Mouse (Mus musculus) CH12.LX (cell line): ENCODE results near the gene Pik3ip1. TPM values are rescaled to one million over a fixed set of nuclear protein-coding genes. Genes with fewer than 3 reads are reported as not detected.

Experiments
- DNase-seq: peaks from one replicate; pipeline ENCODE4 v3.0.0-alpha.2; 2013; ENCODE audit errors: extremely low read depth
- H3K27ac ChIP-seq: 2 replicates; pipeline ENCODE4 v1.5.1; 2012; ENCODE audit warnings: low read depth, mild to moderate bottlenecking, control low read depth, moderate library complexity; ENCODE audit not compliant: insufficient read depth
- H3K27me3 ChIP-seq: replicated peaks from 2 replicates; pipeline ENCODE3; 2012; ENCODE audit warnings: inconsistent platforms
- H3K36me3 ChIP-seq, 2 experiments: replicated peaks in 1 of 2; 2 replicates each; pipeline versions ENCODE3 to v1.6.1; 2012; ENCODE audit warnings: inconsistent platforms in 1 of 2, low read length in 1 of 2, mild to moderate bottlenecking in 1 of 2, mixed read lengths in 1 of 2, moderate library complexity in 1 of 2; ENCODE audit not compliant: control insufficient read depth in 1 of 2, insufficient read depth in 1 of 2
- H3K4me1 ChIP-seq, 2 experiments: 2 replicates each; pipeline ENCODE4 v1.6.1; 2012; ENCODE audit warnings: inconsistent platforms in 1 of 2, moderate library complexity in 1 of 2; ENCODE audit not compliant: insufficient read depth in 2 of 2, control insufficient read depth in 1 of 2
- H3K4me2 ChIP-seq: 2 replicates; pipeline ENCODE4 v1.6.1; 2012; ENCODE audit warnings: low read depth, mild to moderate bottlenecking, control low read depth; ENCODE audit not compliant: poor library complexity, insufficient read depth, severe bottlenecking
- H3K4me3 ChIP-seq, 3 experiments: fragments of 150-350 bp in 1 of 3; sonication (generic) in 1 of 3; replicated peaks in 1 of 3; 2 replicates each; pipeline versions ENCODE3 to v1.5.1; 2011 to 2012; ENCODE audit warnings: low read depth in 2 of 3, low read length in 2 of 3, mild to moderate bottlenecking in 2 of 3, moderate library complexity in 2 of 3, control low read depth in 1 of 3, improper control_type of control experiment in 1 of 3, inconsistent platforms in 1 of 3, mixed read lengths in 1 of 3; ENCODE audit not compliant: poor library complexity in 1 of 3
- H3K79me2 ChIP-seq: replicated peaks from 2 replicates; pipeline ENCODE4 v1.6.1; 2012; ENCODE audit warnings: mild to moderate bottlenecking, moderate library complexity; ENCODE audit not compliant: control insufficient read depth, poor library complexity, insufficient read depth, severe bottlenecking; ENCODE audit errors: extremely low read depth
- H3K9ac ChIP-seq: 2 replicates; pipeline ENCODE4 v1.6.1; 2012; ENCODE audit warnings: low read depth, mild to moderate bottlenecking, control low read depth, moderate library complexity; ENCODE audit not compliant: insufficient read depth
- H3K9me3 ChIP-seq: replicated peaks from 2 replicates; pipeline ENCODE3; 2012; ENCODE audit warnings: low read length, inconsistent platforms, mixed read lengths
- CHD1 ChIP-seq: IDR thresholded peaks from 2 replicates; pipeline ENCODE4 v1.6.1; 2012; ENCODE audit warnings: low read depth, low read length, improper control_type of control experiment, inconsistent platforms
- CHD2 ChIP-seq: IDR thresholded peaks from 2 replicates; pipeline ENCODE4 v1.6.1; 2011; ENCODE audit warnings: low read length, improper control_type of control experiment
- CTCF ChIP-seq, 2 experiments: IDR thresholded peaks in 1 of 2; conservative IDR thresholded peaks in 1 of 2; 2 replicates each; pipeline ENCODE4 v1.5.1; 2011 to 2012; ENCODE audit warnings: low read depth in 2 of 2, low read length in 2 of 2, improper control_type of control experiment in 1 of 2, inconsistent platforms in 1 of 2, mild to moderate bottlenecking in 1 of 2, moderate library complexity in 1 of 2
- ELF1 ChIP-seq: IDR thresholded peaks from 2 replicates; pipeline ENCODE4 v1.6.1; 2014; ENCODE audit warnings: low read depth, mild to moderate bottlenecking, inconsistent platforms, low read length, improper control_type of control experiment
- EP300 ChIP-seq: IDR thresholded peaks from 2 replicates; pipeline ENCODE4 v1.6.1; 2011; ENCODE audit warnings: low read length, improper control_type of control experiment
- ETS1 ChIP-seq: conservative IDR thresholded peaks from 2 replicates; pipeline ENCODE4 v1.6.1; 2012; ENCODE audit warnings: low read depth, mild to moderate bottlenecking, inconsistent platforms, low read length, improper control_type of control experiment, moderate library complexity
- IRF4 ChIP-seq: IDR thresholded peaks from 2 replicates; pipeline ENCODE4 v1.6.1; 2014; ENCODE audit warnings: low read depth, mild to moderate bottlenecking, inconsistent platforms, low read length, improper control_type of control experiment
- JUN ChIP-seq: IDR thresholded peaks from 2 replicates; pipeline ENCODE4 v1.6.1; 2011; ENCODE audit warnings: low read depth, mild to moderate bottlenecking, low read length, improper control_type of control experiment, moderate library complexity; ENCODE audit not compliant: insufficient read depth
- KAT2A ChIP-seq: IDR thresholded peaks from 2 replicates; pipeline ENCODE4 v1.6.1; 2012; ENCODE audit warnings: low read length, improper control_type of control experiment, inconsistent platforms; ENCODE audit not compliant: insufficient replicate concordance
- MAX ChIP-seq: IDR thresholded peaks from 2 replicates; pipeline ENCODE4 v1.6.1; 2011; ENCODE audit warnings: low read length, improper control_type of control experiment
- MAZ ChIP-seq: IDR thresholded peaks from 2 replicates; pipeline ENCODE4 v1.6.1; 2012; ENCODE audit warnings: low read depth, mild to moderate bottlenecking, inconsistent platforms, low read length, improper control_type of control experiment, moderate library complexity
- MEF2A ChIP-seq: IDR thresholded peaks from 2 replicates; pipeline ENCODE4 v1.6.1; 2014; ENCODE audit warnings: low read depth, mild to moderate bottlenecking, inconsistent platforms, low read length, improper control_type of control experiment, borderline replicate concordance
- MXI1 ChIP-seq: IDR thresholded peaks from 2 replicates; pipeline ENCODE4 v1.6.1; 2011; ENCODE audit warnings: mild to moderate bottlenecking, low read depth, low read length, improper control_type of control experiment
- MYC ChIP-seq: IDR thresholded peaks from 2 replicates; pipeline ENCODE4 v1.6.1; 2011; ENCODE audit warnings: low read depth, mild to moderate bottlenecking, improper control_type of control experiment, low read length
- POLR2A ChIP-seq: IDR thresholded peaks from 2 replicates; pipeline ENCODE4 v1.6.1; 2011; ENCODE audit warnings: low read depth, mild to moderate bottlenecking, improper control_type of control experiment, low read length
- POLR2AphosphoS2 ChIP-seq: IDR thresholded peaks from 2 replicates; pipeline ENCODE4 v1.6.1; 2011; ENCODE audit warnings: low read depth, low read length, improper control_type of control experiment
- RAD21 ChIP-seq: IDR thresholded peaks from 2 replicates; pipeline ENCODE4 v1.6.1; 2011; ENCODE audit warnings: low read depth, mild to moderate bottlenecking, low read length, improper control_type of control experiment, moderate library complexity
- RCOR1 ChIP-seq: conservative IDR thresholded peaks from 2 replicates; pipeline ENCODE4 v1.6.1; 2012; ENCODE audit warnings: low read depth, mild to moderate bottlenecking, inconsistent platforms, low read length, improper control_type of control experiment
- SIN3A ChIP-seq: IDR thresholded peaks from 2 replicates; pipeline ENCODE4 v1.6.1; 2012; ENCODE audit warnings: low read length, improper control_type of control experiment, inconsistent platforms
- TBP ChIP-seq: conservative IDR thresholded peaks from 2 replicates; pipeline ENCODE4 v1.6.1; 2011; ENCODE audit warnings: low read depth, low read length, improper control_type of control experiment
- USF2 ChIP-seq: conservative IDR thresholded peaks from 2 replicates; pipeline ENCODE4 v1.6.1; 2011; ENCODE audit warnings: low read depth, low read length, improper control_type of control experiment
- ZMIZ1 ChIP-seq: IDR thresholded peaks from 2 replicates; pipeline ENCODE4 v1.6.1; 2012; ENCODE audit warnings: low read depth, mild to moderate bottlenecking, inconsistent platforms, low read length, improper control_type of control experiment
- ZNF384 ChIP-seq: IDR thresholded peaks from 2 replicates; pipeline ENCODE4 v1.6.1; 2012; ENCODE audit warnings: low read depth, low read length, improper control_type of control experiment, inconsistent platforms
- dilution Hi-C: fragments of 300-500 bp; cut with MboI; formaldehyde crosslinking; loops from 2 replicates; pipeline ENCODE4 v1.14.3; 2020; ENCODE audit warnings: low sequenced_read_pairs; ENCODE audit not compliant: extremely low pct_unique_long_range_greater_than_20kb, extremely low pct_ligation_motif_present
- in situ Hi-C: fragments of 300-500 bp; cut with MboI; formaldehyde crosslinking; loops from 3 replicates; pipeline ENCODE4 v1.14.3; 2019; ENCODE audit warnings: low sequenced_read_pairs, low pct_ligation_motif_present, low pct_unique_long_range_greater_than_20kb, mixed read lengths
- polyA plus RNA-seq: library from polyadenylated mRNA; unstranded; fragments of >175 nt; gene quantifications from 2 replicates; pipeline ENCODE4 v1.2.1, GENCODE M21; 2012; ENCODE audit warnings: low read depth; ENCODE audit not compliant: insufficient read length
- total RNA-seq, 2 experiments: library from RNA; depleted of rRNA; stranded (reverse); fragments of 300-350 nt in 1 of 2; fragments of >200 nt in 1 of 2; gene quantifications; 2 replicates each; pipeline ENCODE4 v1.2.3; 2012 to 2014

Pik3ip1 gene
- total RNA-seq (2012; rRNA removed) (1.3 and 2.6 TPM in 2 replicates), total RNA-seq (2014; rRNA removed) (0.39 and 0.80 TPM in 2 replicates), polyA plus RNA-seq (1.3 and 1.9 TPM in 2 replicates)

DNA sequence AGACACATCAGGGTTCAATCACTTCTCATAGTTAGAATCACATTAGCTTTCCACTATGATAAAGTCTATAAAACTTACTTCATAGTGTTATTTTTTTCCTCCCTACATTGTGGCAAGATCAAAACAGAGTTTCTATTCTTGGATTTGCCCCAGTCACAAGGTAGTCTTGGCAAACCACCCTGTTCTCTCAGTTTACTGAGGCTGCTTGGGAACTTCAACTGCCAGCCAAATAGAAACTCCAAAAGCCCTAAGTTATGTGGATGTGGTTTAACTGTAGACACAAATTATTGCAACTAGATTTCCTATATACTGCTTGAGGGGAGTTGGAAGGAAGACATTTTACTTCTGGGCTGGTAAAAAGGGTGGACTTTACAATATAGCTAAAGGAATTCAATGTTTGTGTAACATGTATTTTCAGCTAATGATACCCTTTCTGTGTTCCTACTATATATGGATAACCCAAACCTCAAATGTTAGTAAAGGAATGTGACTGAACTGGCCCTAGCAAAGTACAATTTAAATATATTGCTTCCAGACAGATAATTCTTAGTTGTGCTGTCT lies at the start of gene Pik3ip1:
Pik3ip1 (plus strand) TSS at position 511 of the 561 bp plus-strand sequence.
- dilution Hi-C loops (no loop called here), in situ Hi-C loops (no loop called here)
- H3K27ac ChIP-seq: no peak within 1 kb of the TSS

DNA sequence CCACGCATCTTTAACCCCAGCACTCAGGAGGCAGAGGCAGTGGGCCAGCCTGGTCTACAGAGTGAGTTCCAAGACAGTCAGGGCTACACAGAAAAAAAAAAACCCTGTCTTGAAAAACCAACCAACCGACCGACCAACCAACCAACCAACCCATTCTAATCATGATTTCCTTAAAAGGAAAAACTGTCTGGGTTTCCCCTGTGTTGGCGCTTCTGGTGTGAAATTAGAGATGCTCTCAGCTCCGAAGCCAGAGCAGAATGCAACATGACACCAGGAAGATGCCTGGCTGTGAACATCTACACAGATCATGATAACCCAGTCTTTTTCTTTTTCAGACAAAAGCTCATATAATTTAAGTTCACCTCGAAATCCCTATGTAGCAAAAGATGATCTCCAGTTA lies 47.3 kb upstream of the Pik3ip1 start:
- TF ChIP-seq ZNF384 (no peak), CHD1 (no peak), CTCF (conservative IDR thresholded peaks at IDR 0.05 in 1 of 2, IDR thresholded peaks at IDR 0.05 in 1 of 2; ENCODE audit: low read depth in 2 of 2, low read length in 2 of 2) (no peak), KAT2A (no peak), USF2 (no peak), EP300 (no peak), CHD2 (no peak), MXI1 (no peak), IRF4 (no peak), POLR2AphosphoS2 (no peak), RAD21 (no peak), MYC (no peak), ELF1 (no peak), MEF2A (no peak), RCOR1 (no peak), ZMIZ1 (no peak)
- dilution Hi-C loops (no loop called here), in situ Hi-C loops (no loop called here)
- Histone ChIP-seq H3K4me2 (no peak overlapping the region), H3K9me3 (peaks cover 20% of the 10 kb centered on the region), H3K4me3 (no peak overlapping the region), H3K79me2 (no peaks in the 10 kb centered on the region), H3K9ac (no peak overlapping the region), H3K27me3 (no peaks in the 10 kb centered on the region), H3K4me1 (peaks cover 5 to 9% of the 10 kb centered on the region in 2 experiments), H3K27ac (no peak overlapping the region), H3K36me3 (no peaks in the 10 kb centered on the region)
- DNase-seq: no peak

More for the DNA sequence above, at the start of gene Pik3ip1:
- H3K36me3 ChIP-seq: no peaks in the 10 kb centered on the region
- peak within 1 kb of the TSS; percentile 19 to 45 (median 23) for H3K4me3 ChIP-seq
- H3K79me2 ChIP-seq: no peaks in the 10 kb centered on the region
- peak within 1 kb of the TSS; percentile 94 for H3K4me2 ChIP-seq
- TF ChIP-seq IRF4 (no peak), POLR2AphosphoS2 (no peak), MEF2A (no peak), ETS1 (no peak), TBP (no peak), MAZ (no peak), MAX (no peak), SIN3A (no peak), MYC (no peak), CHD1 (no peak), CHD2 (no peak), JUN (no peak), USF2 (no peak), POLR2A (no peak)
- peaks cover 12 to 45% of the 10 kb centered on the region in 2 experiments for H3K4me1 ChIP-seq
- H3K27me3 ChIP-seq: no peaks in the 10 kb centered on the region
- H3K9ac ChIP-seq: no peak within 1 kb of the TSS
- H3K9me3 ChIP-seq: peaks cover 8% of the 10 kb centered on the region
- DNase-seq: no peak
